Mouse (Mus musculus) stomach, postnatal 0 days (tissue): Measurements from ENCODE around the gene Cerk. TPM values are rescaled to one million over a fixed set of nuclear protein-coding genes. Genes with fewer than 3 reads are reported as not detected.

ENCODE experiments used
- ATAC-seq: fragments of 200-750 bp; cut with Nextera tagmentation; 2 replicates; pipeline ENCODE4 v1.8.0; 2017; ENCODE audit not compliant: low FRiP score, low TSS enrichment
- DNase-seq: peaks from one replicate; pipeline ENCODE4 v3.0.0-alpha.2; 2016; ENCODE audit warnings: low spot score
- H3K27ac ChIP-seq: fragments of 300-500 bp; sonication (generic); replicated peaks from 2 replicates; pipeline ENCODE4 v1.5.1; 2014; ENCODE audit warnings: mild to moderate bottlenecking, control low read depth
- H3K27me3 ChIP-seq: fragments of 300-500 bp; sonication (generic); 2 replicates; pipeline ENCODE4 v1.6.1; 2014; ENCODE audit warnings: low read length; ENCODE audit not compliant: control insufficient read depth, insufficient read depth
- H3K36me3 ChIP-seq: fragments of 300-500 bp; sonication (generic); 2 replicates; pipeline ENCODE4 v1.6.1; 2014; ENCODE audit warnings: low read length, mixed read lengths; ENCODE audit not compliant: control insufficient read depth, insufficient read depth
- H3K4me1 ChIP-seq: fragments of 300-500 bp; sonication (generic); replicated peaks from 2 replicates; pipeline ENCODE4 v1.6.1; 2014; ENCODE audit warnings: antibody characterized with exemption; ENCODE audit not compliant: control insufficient read depth, insufficient read depth
- H3K4me2 ChIP-seq: fragments of 300-500 bp; sonication (generic); replicated peaks from 2 replicates; pipeline ENCODE4 v1.6.1; 2014; ENCODE audit warnings: low read depth, mild to moderate bottlenecking, control low read depth, moderate library complexity
- H3K4me3 ChIP-seq: fragments of 300-500 bp; sonication (generic); 2 replicates; pipeline ENCODE4 v1.5.1; 2014; ENCODE audit warnings: low read depth, low read length, control low read depth
- H3K9ac ChIP-seq: fragments of 300-500 bp; sonication (generic); 2 replicates; pipeline ENCODE4 v1.6.1; 2014; ENCODE audit warnings: mild to moderate bottlenecking, low read length, control low read depth, mixed read lengths
- H3K9me3 ChIP-seq: fragments of 300-500 bp; sonication (generic); 2 replicates; pipeline ENCODE4 v1.6.1; 2016; ENCODE audit warnings: low read length; ENCODE audit not compliant: control insufficient read depth
- CTCF ChIP-seq: IDR thresholded peaks from 2 replicates; pipeline ENCODE4 v1.5.1; 2016; ENCODE audit warnings: antibody characterized with exemption, low read depth, mild to moderate bottlenecking, moderate library complexity
- EP300 ChIP-seq: optimal IDR thresholded peaks from 2 replicates; pipeline ENCODE3; 2016; ENCODE audit warnings: antibody characterized with exemption
- WGBS: fragments of 180-500 bp; shearing (Covaris S2); extraction: QIAGEN DNeasy Blood & Tissue Kit; methylation state at CpG from one replicate; pipeline ENCODE4 v1.1.7; 2014; 5-methylcytosine and 5-hydroxymethylcytosine counted together
- polyA plus RNA-seq: library from polyadenylated mRNA; unstranded; fragments of >200 nt; fragmentation: Nextera tagmentation; extraction: Ambion mirVana; gene quantifications from 2 replicates; pipeline ENCODE4 v1.2.1, GENCODE M21; 2015

Cerk gene
- polyA plus RNA-seq, 1 experiment from 2014 or later: 4.6 TPM

DNA sequence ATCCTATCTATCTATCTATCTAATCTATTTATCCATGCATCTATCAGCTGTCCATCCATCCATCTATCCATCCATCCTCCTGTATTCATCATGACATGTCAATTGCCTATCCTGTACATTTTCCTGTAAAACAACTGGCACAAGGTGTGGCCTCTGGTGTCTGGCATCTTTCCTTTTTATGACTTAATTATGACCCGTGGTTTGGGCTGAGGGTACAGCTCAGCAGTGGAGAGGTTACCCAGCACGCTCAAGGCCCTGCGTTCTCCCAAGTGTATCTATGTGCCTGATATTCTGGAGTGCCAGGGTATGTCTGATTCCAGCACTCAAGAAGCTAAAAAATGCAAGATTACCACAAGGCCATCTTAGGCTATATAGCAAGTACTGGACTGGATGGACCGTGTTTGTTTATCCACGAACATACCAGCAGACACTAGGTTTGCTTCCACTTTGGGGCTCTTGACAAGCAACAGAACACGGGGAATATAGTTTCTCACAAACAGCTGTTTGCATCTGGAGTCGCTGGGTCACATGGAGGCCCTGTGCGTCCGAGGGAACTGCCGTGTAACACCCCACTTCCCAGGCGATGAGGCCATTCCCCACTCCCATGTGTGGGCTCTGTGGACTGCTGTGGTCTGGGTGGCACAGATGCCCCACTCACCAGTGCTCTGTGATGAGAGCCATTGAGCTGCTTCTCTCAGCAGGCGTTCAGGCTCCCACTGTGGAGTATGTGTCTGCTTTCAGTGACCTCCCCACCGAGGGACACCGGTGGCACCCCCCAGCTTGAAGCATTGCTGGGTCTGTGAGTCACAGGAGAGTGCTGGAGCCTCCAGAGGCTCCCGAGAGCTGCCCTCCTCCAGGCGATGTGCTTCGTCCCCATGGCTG, 90.0 kb downstream of the Cerk start:
- Histone ChIP-seq H3K9ac (0 out of 2 replicates have a peak overlapping the region, but pooled peaks have one; percentile 4), H3K4me3 (no peak overlapping the region), H3K27ac (peak overlapping the region; percentile 70), H3K4me1 (peaks cover 4% of the 10 kb centered on the region; the same call in 1 of the 2 replicates), H3K36me3 (peaks cover 4% of the 10 kb centered on the region; the same call in 1 of the 2 replicates), H3K9me3 (no peaks in the 10 kb centered on the region), H3K27me3 (no peaks in the 10 kb centered on the region), H3K4me2 (no peak overlapping the region)
- ATAC-seq: no peak
- TF ChIP-seq EP300 (no peak), CTCF (no peak)
- 70% methylated on average over 17 of the region's 17 CpGs for WGBS
- DNase-seq: no peak

DNA sequence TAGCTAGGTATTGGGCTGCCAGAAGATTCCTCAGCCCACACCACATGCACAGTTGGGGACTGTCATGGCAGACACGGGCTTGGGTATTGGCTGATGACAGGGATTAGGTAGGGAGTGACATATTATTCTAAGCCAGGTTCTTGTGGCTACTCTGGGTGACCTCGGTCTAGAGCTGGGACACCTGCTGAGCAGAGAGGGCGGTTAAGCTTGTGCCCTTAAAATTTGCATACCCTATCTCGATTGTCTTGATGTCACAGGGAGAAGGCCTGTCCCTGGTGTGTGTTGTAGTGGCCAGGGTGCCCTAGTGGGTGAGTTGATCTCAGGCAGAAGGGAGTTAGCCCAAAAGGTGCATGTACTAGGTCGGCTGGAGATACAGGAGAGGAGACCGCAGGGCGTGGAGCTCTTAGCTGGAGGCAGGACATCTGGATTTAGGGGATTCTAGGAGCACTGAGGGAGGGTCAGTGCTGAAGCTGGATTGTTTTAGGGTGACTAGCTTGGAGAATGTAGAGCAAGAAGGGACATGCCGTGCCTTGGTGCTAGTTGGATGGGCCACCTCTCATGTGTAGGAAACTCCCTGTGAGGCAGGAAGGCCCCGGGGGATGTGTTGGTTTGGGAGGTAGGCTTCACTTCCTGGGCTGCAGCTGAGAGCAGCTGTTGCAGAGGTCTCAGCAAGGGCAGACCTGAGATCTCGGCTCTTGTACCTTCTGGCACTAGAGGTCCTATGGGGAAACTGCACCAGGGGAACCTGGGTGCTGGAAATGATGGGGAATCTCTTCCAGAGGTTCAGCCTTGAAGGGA, 91.4 kb downstream of the Cerk start:
- no peaks in the 10 kb centered on the region for H3K36me3 ChIP-seq
- DNase-seq (no peak), ATAC-seq (no peak)
- peaks cover 12% of the 10 kb centered on the region for H3K4me1 ChIP-seq
- no peaks in the 10 kb centered on the region for H3K27me3 ChIP-seq
- TF ChIP-seq CTCF (no peak), EP300 (no peak)
- H3K4me3 ChIP-seq: no peak overlapping the region
- 67% methylated on average over 10 of the region's 10 CpGs for WGBS
- H3K4me2 ChIP-seq: no peak overlapping the region
- peak overlapping the region; percentile 27; the same call in 1 of the 2 replicates for H3K9ac ChIP-seq
- no peaks in the 10 kb centered on the region for H3K9me3 ChIP-seq
- peak overlapping the region; percentile 58 for H3K27ac ChIP-seq

DNA sequence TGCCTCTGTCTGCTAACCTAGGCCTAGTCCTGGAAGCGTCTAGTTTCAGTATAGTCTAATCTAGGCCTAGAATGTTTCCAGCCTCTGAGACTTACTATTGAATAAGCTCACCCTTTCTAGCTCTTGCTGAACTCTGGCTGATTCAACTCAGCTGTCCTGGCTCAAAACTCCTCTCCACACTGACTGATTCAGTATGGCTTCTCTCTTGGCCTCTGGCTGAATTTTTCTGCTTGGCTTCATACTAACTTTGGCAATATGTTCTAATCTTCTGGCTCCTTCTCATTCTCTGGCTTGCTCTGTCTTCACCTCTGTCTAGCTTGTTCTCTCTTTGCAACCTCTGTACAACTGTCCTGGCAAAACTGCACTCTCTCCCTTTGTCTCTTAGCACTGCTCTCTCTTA, 92.7 kb downstream of the Cerk start:
- peak overlapping the region; percentile 70; the same call in 1 of the 2 replicates for H3K27ac ChIP-seq
- H3K4me3 ChIP-seq: no peak overlapping the region
- DNase-seq: no peak
- no peak overlapping the region for H3K4me2 ChIP-seq
- H3K9ac ChIP-seq: no peak overlapping the region
- peaks cover 17% of the 10 kb centered on the region for H3K4me1 ChIP-seq
- H3K36me3 ChIP-seq: no peaks in the 10 kb centered on the region
- no peaks in the 10 kb centered on the region for H3K9me3 ChIP-seq
- TF ChIP-seq CTCF: no peak
- TF ChIP-seq EP300: no peak
- ATAC-seq: no peak
- 38% methylated on average over 1 of the region's 1 CpGs for WGBS
- no peaks in the 10 kb centered on the region for H3K27me3 ChIP-seq

DNA sequence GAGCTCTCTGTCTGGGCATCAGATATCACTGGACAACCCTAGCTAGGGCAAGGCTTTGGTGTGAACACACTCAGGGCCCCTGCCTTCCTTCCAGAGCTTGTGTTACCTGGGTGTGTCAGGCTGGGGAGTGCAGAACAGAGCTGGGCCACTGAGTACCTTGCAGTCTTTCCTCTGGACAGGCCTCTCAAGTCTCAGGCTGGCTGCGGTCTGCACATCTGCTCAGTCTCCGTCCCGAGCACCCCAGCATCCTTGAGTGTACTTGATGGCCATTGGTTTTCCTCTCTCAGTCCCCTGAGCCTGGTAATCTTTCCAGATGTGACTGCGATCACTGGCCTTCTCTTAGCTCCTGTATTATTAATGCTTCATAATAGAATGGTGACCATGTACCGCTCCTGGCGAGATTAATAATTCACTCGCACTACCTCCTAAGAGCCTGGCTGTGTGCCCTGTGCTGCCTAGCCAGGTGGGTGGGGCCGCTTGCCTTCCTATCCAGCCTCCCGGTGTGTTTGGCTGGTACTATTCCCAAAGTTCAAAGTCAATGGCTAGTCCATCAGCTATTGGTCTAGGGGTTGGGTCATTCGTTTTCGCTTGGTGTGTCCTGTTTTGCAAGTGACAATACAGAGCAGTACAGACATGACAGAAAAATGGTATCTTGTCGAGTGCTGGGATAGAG, 93.8 kb downstream of the Cerk start:
- H3K27ac ChIP-seq: peak overlapping the region; percentile 64
- ATAC-seq (peak; percentile 60), DNase-seq (peak; percentile 87)
- H3K36me3 ChIP-seq: no peaks in the 10 kb centered on the region
- no peaks in the 10 kb centered on the region for H3K27me3 ChIP-seq
- 57% methylated on average over 12 of the region's 12 CpGs for WGBS
- TF ChIP-seq EP300 (no peak), CTCF (no peak)
- no peak overlapping the region for H3K4me2 ChIP-seq
- H3K9ac ChIP-seq: no peak overlapping the region
- H3K9me3 ChIP-seq: no peaks in the 10 kb centered on the region
- no peak overlapping the region for H3K4me3 ChIP-seq
- H3K4me1 ChIP-seq: peaks cover 21% of the 10 kb centered on the region

DNA sequence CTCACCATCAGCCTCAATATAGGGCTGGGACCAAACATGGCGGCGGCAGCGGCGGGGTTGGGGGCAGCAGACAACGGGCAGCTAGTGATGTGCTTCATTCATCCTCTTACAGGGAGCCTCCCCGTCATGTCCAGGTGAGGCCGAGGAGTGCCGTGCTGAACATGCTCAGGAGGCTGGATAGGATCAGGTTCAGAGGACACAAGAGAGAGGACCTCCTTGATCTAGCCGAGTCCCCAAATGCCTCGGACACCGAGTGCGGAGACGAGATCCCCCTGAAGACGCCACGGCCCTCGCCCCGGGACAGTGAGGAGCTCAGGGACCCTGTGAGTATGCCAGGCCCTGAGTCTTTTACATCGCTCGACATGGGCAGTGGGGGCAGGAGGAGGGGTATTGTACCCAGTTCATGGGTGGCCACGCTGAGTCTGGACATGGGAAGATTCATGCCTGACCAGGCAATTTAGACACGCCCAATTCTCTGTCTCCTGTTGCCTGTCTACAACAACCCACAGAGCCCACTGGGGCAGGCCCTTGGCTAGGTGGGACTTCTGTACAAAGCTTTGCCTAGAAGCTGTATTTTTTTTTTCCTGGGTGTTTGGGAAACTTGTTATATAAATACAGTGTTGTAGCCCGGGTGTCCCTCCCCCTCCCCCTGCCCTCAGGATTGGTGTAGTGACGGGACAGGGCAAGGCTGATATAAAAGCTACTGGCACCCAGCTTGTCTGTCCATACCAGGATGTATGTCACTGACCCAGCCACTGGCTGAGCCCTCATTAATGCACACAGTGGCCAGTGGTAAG, 94.5 kb downstream of the Cerk start:
- H3K9ac ChIP-seq: no peak overlapping the region
- H3K4me1 ChIP-seq: peaks cover 26% of the 10 kb centered on the region
- no peak for ATAC-seq
- TF ChIP-seq EP300 (no peak), CTCF (no peak)
- H3K4me2 ChIP-seq: no peak overlapping the region
- H3K9me3 ChIP-seq: no peaks in the 10 kb centered on the region
- H3K27ac ChIP-seq: peak overlapping the region; percentile 64
- no peaks in the 10 kb centered on the region for H3K36me3 ChIP-seq
- H3K27me3 ChIP-seq: no peaks in the 10 kb centered on the region
- H3K4me3 ChIP-seq: no peak overlapping the region
- WGBS: 89% methylated on average over 23 of the region's 23 CpGs
- DNase-seq: no peak
